Mouse (Mus musculus) spleen, adult 2 months (tissue): ENCODE data around the gene Ros1.

Source experiments
- CTCF ChIP-seq: fragments of 200-500 bp; IDR thresholded peaks from 2 replicates; pipeline ENCODE4 v1.5.1; 2011; ENCODE audit warnings: mild to moderate bottlenecking, inconsistent platforms; ENCODE audit not compliant: insufficient read depth, insufficient read length, insufficient replicate concordance; ENCODE audit errors: extremely low read depth
- POLR2A ChIP-seq: fragments of 200-500 bp; IDR thresholded peaks from 2 replicates; pipeline ENCODE4 v1.6.1; 2011; ENCODE audit warnings: low read depth, low read length, inconsistent platforms

DNA sequence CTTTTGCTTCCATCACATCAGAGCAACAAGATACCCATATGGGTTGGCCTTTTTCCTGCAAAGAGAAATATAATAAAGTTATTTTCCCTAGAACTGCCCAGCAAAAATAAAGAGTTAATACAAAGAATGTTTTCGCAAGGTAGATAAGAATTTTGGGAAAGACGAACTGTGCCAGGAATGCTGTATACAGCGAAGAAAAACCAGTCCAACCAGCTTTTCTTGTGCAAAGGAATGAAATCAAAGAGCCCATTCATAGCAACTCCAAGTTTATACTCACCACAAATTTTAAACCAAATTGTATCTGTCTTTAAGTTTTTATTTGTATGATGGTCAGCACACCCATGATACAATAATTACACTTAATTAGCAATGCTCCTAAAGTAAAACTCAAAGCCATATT lies 24.6 kb upstream of the Ros1 start:
- no peak for TF ChIP-seq CTCF
- TF ChIP-seq POLR2A: no peak
